Mouse (Mus musculus) megakaryocyte, embryonic 14.5 days (primary cell): ENCODE data around the gene Tmed10.

Experiments used
- FLI1 ChIP-seq: IDR thresholded peaks from 2 replicates; pipeline ENCODE4 v1.6.1; 2012; ENCODE audit warnings: low read length, inconsistent platforms, mixed read lengths
- GATA1 ChIP-seq: IDR thresholded peaks from 3 replicates; pipeline ENCODE4 v1.6.1; 2012; ENCODE audit warnings: mixed read lengths, low read length, inconsistent platforms, borderline replicate concordance

GRCm38 (mm10) chr12:85397063-85397959 is 22.7 kb upstream of the Tmed10 start:
- TF ChIP-seq GATA1 = no peak
- TF ChIP-seq FLI1 = no peak
